Mouse (Mus musculus): Measurements from ENCODE around the gene Tex22. TPM values are rescaled to one million over a fixed set of nuclear protein-coding genes. Genes with fewer than 3 reads are reported as not detected.
A peak's percentile ranks its signal among the peaks of the same experiment; 100 is the strongest.

The Tex22 gene
- polyA plus RNA-seq, 1 experiment from 2014 or later: not detected

DNA sequence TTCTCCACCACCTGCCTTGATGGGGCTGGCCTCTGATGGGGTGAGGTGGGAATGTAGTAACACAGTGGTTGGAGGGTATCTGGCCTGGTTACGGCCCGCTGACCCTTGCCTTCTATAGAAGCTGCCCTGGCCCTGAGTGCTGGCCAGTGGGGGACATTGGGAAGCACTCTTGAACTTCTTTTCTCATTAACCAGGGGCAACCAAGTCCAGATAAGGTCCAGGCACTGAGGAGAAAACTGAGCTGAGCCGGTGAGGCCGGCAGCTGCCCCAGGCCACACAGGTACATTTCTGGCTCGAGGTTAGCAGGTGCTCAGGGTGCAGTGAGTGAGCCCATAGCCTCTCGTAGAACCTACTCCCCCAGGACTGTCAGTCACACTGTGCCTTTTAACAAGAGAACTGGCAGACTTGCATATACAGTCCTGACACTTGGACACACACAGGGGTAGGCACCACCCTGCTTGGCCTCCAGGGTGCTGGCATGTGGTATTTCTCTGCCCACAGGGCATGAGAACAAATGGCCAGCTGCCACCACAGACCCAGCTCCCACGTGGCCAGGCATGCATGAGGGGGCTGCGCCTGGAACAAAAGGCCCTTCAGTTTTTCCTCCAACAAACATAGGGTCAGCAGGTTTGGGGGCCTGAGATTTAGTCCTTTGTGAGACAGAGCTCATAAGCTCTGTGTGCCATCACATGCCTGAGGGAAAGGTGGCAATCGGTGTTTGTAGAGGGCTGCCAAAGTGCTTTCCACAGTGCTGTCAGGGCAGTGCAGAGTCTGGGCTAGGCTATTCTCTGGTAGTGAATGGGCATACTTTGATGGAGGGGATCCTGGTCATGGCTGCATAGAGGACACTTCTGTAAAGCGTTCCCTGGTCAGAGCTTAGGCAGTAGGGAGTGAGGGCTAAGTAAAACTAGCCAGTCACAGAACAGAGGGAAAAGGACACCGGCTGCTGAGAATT lies 41.7 kb upstream of the Tex22 start:
- ATAC-seq (ENCODE audit: low FRiP score, low TSS enrichment): peak; percentile 53

DNA sequence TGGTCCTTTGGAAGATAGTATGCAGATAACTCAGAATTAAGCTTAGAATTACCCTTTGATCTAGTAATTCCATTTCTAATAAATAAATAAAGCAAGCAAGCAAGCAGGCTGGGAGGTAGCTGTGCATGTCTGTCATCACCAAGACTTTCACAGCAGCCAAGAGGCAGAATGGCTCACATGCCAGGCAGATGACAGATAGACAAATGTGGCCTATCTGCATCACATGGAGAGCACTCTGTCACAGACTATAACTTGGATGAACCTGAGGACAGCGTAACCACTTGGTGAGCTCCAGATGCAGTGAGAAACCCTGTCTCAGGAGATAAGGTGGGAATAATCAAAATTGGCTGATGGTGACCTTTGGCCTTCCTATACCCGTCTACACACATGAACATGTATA lies 39.2 kb upstream of the Tex22 start:
- no peak overlapping the region for H3K4me2 ChIP-seq (replicated peaks; ENCODE audit: low read depth, low read length)
- no peaks in the 10 kb centered on the region for H3K36me3 ChIP-seq (ENCODE audit: control insufficient read depth, insufficient read depth, low read length)
- H3K4me1 ChIP-seq (ENCODE audit: control insufficient read depth, insufficient read depth, low read length): peaks cover 18% of the 10 kb centered on the region; the same call in 1 of the 2 replicates
- no peaks in the 10 kb centered on the region for H3K27me3 ChIP-seq (ENCODE audit: control insufficient read depth, insufficient read depth, low read length)
- no peaks in the 10 kb centered on the region for H3K9me3 ChIP-seq (ENCODE audit: control insufficient read depth, low read length)
- no peak overlapping the region for H3K4me3 ChIP-seq (ENCODE audit: low read length)
- no peak overlapping the region for H3K9ac ChIP-seq (ENCODE audit: low read depth, low read length)
- H3K27ac ChIP-seq (ENCODE audit: low read depth, low read length): no peak overlapping the region
- no peak for ATAC-seq (ENCODE audit: low FRiP score, low TSS enrichment)
- WGBS: 91% methylated on average over 2 of the region's 2 CpGs

More for the DNA sequence above, 41.7 kb upstream of the Tex22 start:
- peak overlapping the region; percentile 30; the same call in 1 of the 2 replicates for H3K27ac ChIP-seq (ENCODE audit: low read depth, low read length)
- no peak overlapping the region for H3K4me2 ChIP-seq (replicated peaks; ENCODE audit: low read depth, low read length)
- no peak overlapping the region; the same call in 1 of the 2 replicates for H3K9ac ChIP-seq (ENCODE audit: low read depth, low read length)
- no peaks in the 10 kb centered on the region for H3K27me3 ChIP-seq (ENCODE audit: control insufficient read depth, insufficient read depth, low read length)
- H3K4me3 ChIP-seq (ENCODE audit: low read length): no peak overlapping the region
- 64% methylated on average over 11 of the region's 11 CpGs for WGBS
- H3K36me3 ChIP-seq (ENCODE audit: control insufficient read depth, insufficient read depth, low read length): no peaks in the 10 kb centered on the region
- H3K9me3 ChIP-seq (ENCODE audit: control insufficient read depth, low read length): no peaks in the 10 kb centered on the region
- H3K4me1 ChIP-seq (ENCODE audit: control insufficient read depth, insufficient read depth, low read length): peaks cover 19% of the 10 kb centered on the region; the same call in 1 of the 2 replicates

DNA sequence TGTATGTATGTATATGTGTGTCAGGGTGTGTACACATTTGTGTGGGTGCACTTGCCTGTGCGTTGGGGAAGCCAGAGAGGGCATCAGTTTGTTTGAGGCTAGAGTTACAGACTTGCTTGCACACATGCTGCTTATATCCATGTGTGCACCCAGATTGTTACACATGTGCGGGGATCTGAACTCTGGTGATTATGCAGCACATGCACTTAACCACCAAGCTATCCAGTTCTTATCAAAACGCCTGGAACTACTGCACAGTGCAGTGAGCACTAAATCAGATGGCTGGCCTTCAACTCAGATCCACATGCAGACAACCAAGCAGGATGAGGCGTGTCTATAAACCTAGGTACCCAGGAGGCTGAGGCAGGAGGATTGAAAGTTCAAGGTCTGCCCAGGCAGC lies 37.3 kb upstream of the Tex22 start:
- Histone ChIP-seq H3K4me3 (ENCODE audit: low read length) (no peak overlapping the region), H3K4me1 (ENCODE audit: control insufficient read depth, insufficient read depth, low read length) (peaks cover 14% of the 10 kb centered on the region; the same call in 1 of the 2 replicates), H3K36me3 (ENCODE audit: control insufficient read depth, insufficient read depth, low read length) (no peaks in the 10 kb centered on the region), H3K9me3 (ENCODE audit: control insufficient read depth, low read length) (no peaks in the 10 kb centered on the region), H3K27me3 (ENCODE audit: control insufficient read depth, insufficient read depth, low read length) (no peaks in the 10 kb centered on the region), H3K4me2 (replicated peaks; ENCODE audit: low read depth, low read length) (no peak overlapping the region), H3K27ac (ENCODE audit: low read depth, low read length) (no peak overlapping the region), H3K9ac (ENCODE audit: low read depth, low read length) (no peak overlapping the region)
- 80% methylated on average over 4 of the region's 4 CpGs for WGBS
- ATAC-seq (ENCODE audit: low FRiP score, low TSS enrichment): no peak

DNA sequence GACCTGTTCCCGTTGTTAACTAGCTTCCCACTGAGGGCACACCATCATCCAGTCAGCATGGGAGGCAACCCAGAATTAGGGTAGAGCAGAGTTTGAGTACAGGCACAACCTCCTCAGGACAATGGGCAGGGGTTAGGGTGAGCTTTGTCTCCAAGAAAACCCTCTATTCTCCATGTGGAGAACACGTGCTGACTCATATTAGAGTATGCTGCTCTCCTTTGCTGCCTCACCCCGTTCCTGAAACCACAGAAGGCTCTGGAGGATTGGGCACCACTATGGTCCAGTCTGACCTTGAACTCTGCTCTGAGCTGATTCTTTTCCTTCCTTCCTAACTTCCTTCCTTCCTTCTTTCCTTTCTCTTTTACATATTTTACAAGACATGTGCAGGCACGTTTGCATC lies 35.9 kb upstream of the Tex22 start:
- Histone ChIP-seq H3K27me3 (ENCODE audit: control insufficient read depth, insufficient read depth, low read length) (no peaks in the 10 kb centered on the region), H3K27ac (ENCODE audit: low read depth, low read length) (no peak overlapping the region), H3K4me1 (ENCODE audit: control insufficient read depth, insufficient read depth, low read length) (0 out of 2 replicates have a peak, but pooled peaks cover 2% of the 10 kb centered on the region), H3K9me3 (ENCODE audit: control insufficient read depth, low read length) (no peaks in the 10 kb centered on the region), H3K36me3 (ENCODE audit: control insufficient read depth, insufficient read depth, low read length) (no peaks in the 10 kb centered on the region), H3K4me3 (ENCODE audit: low read length) (no peak overlapping the region), H3K9ac (ENCODE audit: low read depth, low read length) (no peak overlapping the region), H3K4me2 (replicated peaks; ENCODE audit: low read depth, low read length) (no peak overlapping the region)
- WGBS: 84% methylated on average over 4 of the region's 4 CpGs
- ATAC-seq (ENCODE audit: low FRiP score, low TSS enrichment): no peak

DNA sequence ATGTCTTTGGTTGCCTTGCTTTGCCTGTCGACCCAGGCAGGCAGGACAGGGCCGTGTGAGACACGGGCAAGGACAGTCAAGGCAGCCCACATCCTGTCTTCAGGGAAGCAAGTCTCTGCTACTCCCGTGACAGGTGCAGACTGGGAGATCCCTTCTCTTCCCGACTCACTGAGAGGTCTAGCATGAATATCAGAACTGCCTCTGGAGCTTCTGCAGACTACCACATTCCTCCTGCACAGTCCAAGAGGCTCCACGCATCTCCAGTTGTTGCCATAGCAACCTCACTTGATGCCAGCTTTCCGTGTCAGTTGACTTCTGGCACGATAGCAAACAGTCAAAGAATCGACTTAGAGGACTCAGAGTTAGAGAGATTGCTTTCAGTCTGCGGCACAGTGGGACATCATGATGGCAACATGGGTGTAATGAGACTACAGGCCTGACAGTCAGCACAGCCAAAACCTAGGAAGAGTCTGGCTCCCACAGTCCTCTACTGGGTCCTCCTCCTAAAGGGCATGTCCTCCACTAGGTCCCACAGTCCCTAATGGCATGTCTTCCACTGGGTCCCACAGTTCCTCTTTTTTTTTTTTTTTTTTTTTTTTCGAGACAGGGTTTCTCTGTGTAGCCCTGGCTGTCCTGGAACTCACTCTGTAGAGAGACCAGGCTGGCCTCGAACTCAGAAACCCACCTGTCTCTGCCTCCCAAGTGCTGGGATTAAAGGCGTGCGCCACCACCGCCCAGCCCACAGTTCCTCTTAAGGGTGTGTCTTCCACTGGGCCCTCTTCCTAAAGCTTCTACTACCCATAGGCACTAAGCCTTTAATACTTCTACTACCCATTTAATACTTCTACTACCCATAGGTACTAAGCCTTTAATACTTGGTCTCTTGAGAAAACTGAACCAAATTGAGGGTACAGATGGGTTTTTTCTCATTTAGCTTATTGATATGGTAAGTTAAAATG lies 32.5 kb upstream of the Tex22 start:
- Histone ChIP-seq H3K4me1 (ENCODE audit: control insufficient read depth, insufficient read depth, low read length) (no peaks in the 10 kb centered on the region), H3K36me3 (ENCODE audit: control insufficient read depth, insufficient read depth, low read length) (peaks cover 3% of the 10 kb centered on the region; the same call in 1 of the 2 replicates), H3K9me3 (ENCODE audit: control insufficient read depth, low read length) (no peaks in the 10 kb centered on the region), H3K27me3 (ENCODE audit: control insufficient read depth, insufficient read depth, low read length) (no peaks in the 10 kb centered on the region), H3K9ac (ENCODE audit: low read depth, low read length) (no peak overlapping the region), H3K4me3 (ENCODE audit: low read length) (no peak overlapping the region), H3K27ac (ENCODE audit: low read depth, low read length) (no peak overlapping the region), H3K4me2 (replicated peaks; ENCODE audit: low read depth, low read length) (no peak overlapping the region)
- WGBS: 77% methylated on average over 14 of the region's 15 CpGs
- ATAC-seq (ENCODE audit: low FRiP score, low TSS enrichment): 0 out of 2 replicates have a peak, but pooled peaks have one; percentile 25

DNA sequence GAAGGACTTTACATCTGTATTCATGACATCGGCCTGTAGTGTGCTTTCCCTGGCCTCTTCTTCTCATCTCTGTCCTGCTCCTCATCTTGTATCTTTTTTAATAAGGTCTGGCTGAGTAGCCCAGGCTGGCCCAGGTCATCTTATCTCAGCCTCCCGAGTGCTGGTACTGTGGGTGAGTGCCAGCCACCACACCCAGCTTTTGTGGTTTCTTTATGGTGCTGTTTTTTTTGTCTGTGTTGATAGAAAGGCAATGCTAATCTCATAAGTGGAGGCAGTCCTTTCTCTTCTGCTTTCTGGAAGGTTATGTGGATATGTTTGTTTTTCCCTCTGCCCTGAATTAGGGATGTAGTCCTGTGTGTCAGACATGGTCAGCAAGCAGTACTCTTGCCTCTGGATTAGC lies 31.8 kb upstream of the Tex22 start:
- no peak for ATAC-seq (ENCODE audit: low FRiP score, low TSS enrichment)
- Histone ChIP-seq H3K4me1 (ENCODE audit: control insufficient read depth, insufficient read depth, low read length) (no peaks in the 10 kb centered on the region), H3K9ac (ENCODE audit: low read depth, low read length) (no peak overlapping the region), H3K36me3 (ENCODE audit: control insufficient read depth, insufficient read depth, low read length) (peaks cover 9% of the 10 kb centered on the region; the same call in 1 of the 2 replicates), H3K9me3 (ENCODE audit: control insufficient read depth, low read length) (no peaks in the 10 kb centered on the region), H3K4me3 (ENCODE audit: low read length) (no peak overlapping the region), H3K4me2 (replicated peaks; ENCODE audit: low read depth, low read length) (no peak overlapping the region), H3K27ac (ENCODE audit: low read depth, low read length) (no peak overlapping the region), H3K27me3 (ENCODE audit: control insufficient read depth, insufficient read depth, low read length) (no peaks in the 10 kb centered on the region)
- 90% methylated on average over 2 of the region's 2 CpGs for WGBS

DNA sequence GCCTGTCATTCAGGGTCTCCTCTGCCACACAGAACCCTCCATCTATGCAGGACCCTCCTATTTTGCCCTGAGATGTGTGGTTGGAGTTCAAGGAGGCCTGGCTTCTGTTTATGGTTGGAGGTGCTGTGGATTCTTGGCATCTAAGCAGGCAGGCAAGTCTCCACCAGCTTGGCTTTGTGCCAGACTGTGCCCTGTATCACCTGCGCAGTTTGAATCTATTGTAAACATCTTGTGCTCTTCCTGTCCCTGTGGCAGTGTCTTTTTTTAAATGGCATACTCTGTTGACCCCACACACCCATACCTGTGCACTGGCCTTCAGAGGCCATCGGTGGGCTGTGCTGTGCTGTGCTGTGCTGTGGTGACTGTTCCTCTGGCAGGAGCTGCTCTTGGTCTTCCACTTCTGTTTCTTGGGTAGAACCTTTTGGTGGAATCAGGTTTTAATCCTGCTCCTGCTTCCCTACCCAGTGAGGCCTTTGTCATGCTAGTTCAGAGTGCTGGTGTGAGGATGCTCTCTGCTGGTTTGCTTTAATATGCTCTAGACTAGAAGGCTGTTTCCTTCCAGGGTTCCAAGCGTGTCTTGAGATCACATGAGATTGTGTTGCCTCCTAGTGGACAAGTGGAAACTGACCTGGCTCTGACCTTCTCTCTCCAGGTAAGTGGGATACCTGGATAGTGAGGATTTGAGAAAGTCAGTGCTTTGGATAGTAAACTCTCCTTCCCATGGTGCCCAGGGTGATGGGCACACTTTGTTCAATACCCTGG lies 29.2 kb upstream of the Tex22 start:
- Histone ChIP-seq H3K27ac (ENCODE audit: low read depth, low read length) (no peak overlapping the region), H3K9me3 (ENCODE audit: control insufficient read depth, low read length) (no peaks in the 10 kb centered on the region), H3K4me1 (ENCODE audit: control insufficient read depth, insufficient read depth, low read length) (no peaks in the 10 kb centered on the region), H3K36me3 (ENCODE audit: control insufficient read depth, insufficient read depth, low read length) (peaks cover 24% of the 10 kb centered on the region), H3K9ac (ENCODE audit: low read depth, low read length) (no peak overlapping the region), H3K27me3 (ENCODE audit: control insufficient read depth, insufficient read depth, low read length) (no peaks in the 10 kb centered on the region), H3K4me2 (replicated peaks; ENCODE audit: low read depth, low read length) (no peak overlapping the region), H3K4me3 (ENCODE audit: low read length) (no peak overlapping the region)
- no peak for ATAC-seq (ENCODE audit: low FRiP score, low TSS enrichment)
- WGBS: 80% methylated on average over 3 of the region's 3 CpGs

DNA sequence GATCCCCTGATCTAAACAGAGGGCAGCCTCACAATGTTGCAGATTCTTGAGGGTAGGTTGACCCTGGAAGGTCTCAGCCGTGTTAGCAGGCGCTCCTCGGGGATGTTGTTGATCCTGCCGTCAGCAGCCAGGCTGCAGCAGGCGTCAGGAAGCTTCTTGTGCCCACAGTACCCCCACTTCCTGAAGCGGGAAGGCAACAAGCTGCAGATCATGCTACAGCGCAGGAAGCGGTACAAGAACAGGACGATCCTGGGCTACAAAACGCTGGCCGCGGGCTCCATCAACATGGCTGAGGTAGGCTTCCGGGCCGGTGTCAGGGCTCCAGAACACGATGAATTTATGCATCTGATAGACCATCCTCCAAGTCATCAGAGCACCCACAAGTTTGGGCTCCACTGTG lies 27.4 kb upstream of the Tex22 start:
- WGBS: 88% methylated on average over 15 of the region's 15 CpGs
- H3K4me2 ChIP-seq (replicated peaks; ENCODE audit: low read depth, low read length): no peak overlapping the region
- no peaks in the 10 kb centered on the region for H3K27me3 ChIP-seq (ENCODE audit: control insufficient read depth, insufficient read depth, low read length)
- peaks cover 6% of the 10 kb centered on the region; the same call in 1 of the 2 replicates for H3K4me1 ChIP-seq (ENCODE audit: control insufficient read depth, insufficient read depth, low read length)
- no peak overlapping the region for H3K9ac ChIP-seq (ENCODE audit: low read depth, low read length)
- H3K9me3 ChIP-seq (ENCODE audit: control insufficient read depth, low read length): no peaks in the 10 kb centered on the region
- no peak overlapping the region for H3K27ac ChIP-seq (ENCODE audit: low read depth, low read length)
- no peak overlapping the region for H3K4me3 ChIP-seq (ENCODE audit: low read length)
- ATAC-seq (ENCODE audit: low FRiP score, low TSS enrichment): no peak
- H3K36me3 ChIP-seq (ENCODE audit: control insufficient read depth, insufficient read depth, low read length): peaks cover 37% of the 10 kb centered on the region
